In genomic region chr15:32190436-32190835, GRCm38 (mm10) we compare ENCODE assay signal across 25 mouse cellular contexts. TPM values are rescaled to one million over a fixed set of nuclear protein-coding genes. Genes with fewer than 3 reads are reported as not detected.
DNase-seq lines count a peak whose midpoint lies in the region; ATAC-seq and TF ChIP-seq lines count a peak whose summit lies in the region.
"Had no signal": no experiment of that assay in that cellular context is flagged by ENCODE, and none has a peak within 500 bp of the region (broad histone marks: within the 10 kb centered on the region; RNA-seq: fewer than 3 reads in every experiment).

No protein-coding gene starts in this region.

- no peaks in the 10 kb centered on the region for H3K36me3 ChIP-seq in kidney, adult 2 months (ENCODE audit: control insufficient read depth, insufficient read depth, low read length)
- H3K36me3 ChIP-seq in liver, embryonic 16.5 days (ENCODE audit: control insufficient read depth, insufficient read depth): no peaks in the 10 kb centered on the region
- no peaks in the 10 kb centered on the region for H3K36me3 ChIP-seq in liver, embryonic 12.5 days
- no peaks in the 10 kb centered on the region for H3K36me3 ChIP-seq in intestine, postnatal 0 days (ENCODE audit: control insufficient read depth, insufficient read depth)
- H3K36me3 ChIP-seq in stomach, embryonic 16.5 days (ENCODE audit: control insufficient read depth, insufficient read depth, low read length): no peaks in the 10 kb centered on the region
- H3K36me3 ChIP-seq: embryonic facial prominence, embryonic 10.5 days; heart, embryonic 13.5 days; hindbrain, embryonic 12.5 days had no signal

- TF ChIP-seq POLR2A in kidney, adult 2 months (IDR thresholded peaks at IDR 0.05; ENCODE audit: low read depth, low read length): no peak

- H3K27me3 ChIP-seq in kidney, adult 2 months (replicated peaks; ENCODE audit: control insufficient read depth, insufficient read depth, low read length): no peaks in the 10 kb centered on the region
- no peaks in the 10 kb centered on the region for H3K27me3 ChIP-seq in liver, embryonic 16.5 days (ENCODE audit: control insufficient read depth, insufficient read depth, low read depth, low read length)
- no peaks in the 10 kb centered on the region for H3K27me3 ChIP-seq in liver, embryonic 12.5 days (replicated peaks)
- no peaks in the 10 kb centered on the region for H3K27me3 ChIP-seq in intestine, postnatal 0 days (replicated peaks; ENCODE audit: control insufficient read depth, insufficient read depth, low read length)
- H3K27me3 ChIP-seq in stomach, embryonic 16.5 days (ENCODE audit: control insufficient read depth, insufficient read depth, low read length): no peaks in the 10 kb centered on the region
- H3K27me3 ChIP-seq: CH12.LX; heart, embryonic 13.5 days; hindbrain, embryonic 12.5 days; Patski had no signal

- no peak overlapping the region for H3K4me3 ChIP-seq in kidney, adult 2 months (ENCODE audit: insufficient read depth, low read depth, low read length)
- H3K4me3 ChIP-seq in liver, embryonic 16.5 days (ENCODE audit: low read depth, low read length): no peak overlapping the region
- no peak overlapping the region for H3K4me3 ChIP-seq in liver, embryonic 12.5 days
- no peak overlapping the region for H3K4me3 ChIP-seq in intestine, postnatal 0 days (ENCODE audit: low read depth, low read length)
- no peak overlapping the region for H3K4me3 ChIP-seq in stomach, embryonic 16.5 days (replicated peaks; ENCODE audit: low read length)
- H3K4me3 ChIP-seq: embryonic facial prominence, embryonic 10.5 days; heart, embryonic 13.5 days; hindbrain, embryonic 12.5 days had no signal

- WGBS in kidney, adult 2 months: 75% methylated on average over 6 of the region's 6 CpGs
- 51% methylated on average over 6 of the region's 6 CpGs for WGBS in liver, embryonic 16.5 days (ENCODE audit: insufficient replicate concordance)
- 60% methylated on average over 6 of the region's 6 CpGs for WGBS in liver, embryonic 12.5 days (ENCODE audit: insufficient replicate concordance)
- WGBS in intestine, postnatal 0 days: 51% methylated on average over 6 of the region's 6 CpGs
- 64% methylated on average over 6 of the region's 6 CpGs for WGBS in stomach, embryonic 16.5 days

- H3K4me1 ChIP-seq in kidney, adult 2 months (ENCODE audit: control insufficient read depth, insufficient read depth, low read length): peaks cover 17% of the 10 kb centered on the region; the same call in 1 of the 2 replicates
- H3K4me1 ChIP-seq in liver, embryonic 16.5 days (ENCODE audit: control insufficient read depth, low read depth, low read length): no peaks in the 10 kb centered on the region
- no peaks in the 10 kb centered on the region; the same call in 1 of the 2 replicates for H3K4me1 ChIP-seq in liver, embryonic 12.5 days
- peaks cover 4% of the 10 kb centered on the region for H3K4me1 ChIP-seq in intestine, postnatal 0 days (replicated peaks; ENCODE audit: control insufficient read depth, insufficient read depth, low read length)
- no peaks in the 10 kb centered on the region for H3K4me1 ChIP-seq in stomach, embryonic 16.5 days (ENCODE audit: control insufficient read depth, insufficient read depth, low read length)
- H3K4me1 ChIP-seq: heart, embryonic 13.5 days; hindbrain, embryonic 12.5 days had no signal

- TF ChIP-seq CTCF in kidney, adult 2 months (conservative IDR thresholded peaks at IDR 0.05; ENCODE audit: insufficient read depth, insufficient read length, low read depth, low read length): no peak
- TF ChIP-seq CTCF in intestine, postnatal 0 days (IDR thresholded peaks at IDR 0.05; ENCODE audit: low read depth): no peak

- peak; percentile 72; the same call in 1 of the 2 replicates for ATAC-seq in liver, embryonic 16.5 days (ENCODE audit: low read depth)
- ATAC-seq in liver, embryonic 12.5 days: no peak
- ATAC-seq in intestine, postnatal 0 days: peak; percentile 54; the same call in 1 of the 2 replicates
- peak; percentile 47; the same call in 1 of the 2 replicates for ATAC-seq in stomach, embryonic 16.5 days (ENCODE audit: insufficient read depth, low FRiP score)
- ATAC-seq: activated CD4-positive, CD25-positive, alpha-beta regulatory T cell, adult 4 months; forebrain, embryonic 14.5 days; Patski had no signal

- H3K4me2 ChIP-seq in liver, embryonic 16.5 days (ENCODE audit: low read depth, low read length): no peak overlapping the region
- H3K4me2 ChIP-seq in liver, embryonic 12.5 days: no peak overlapping the region
- H3K4me2 ChIP-seq in intestine, postnatal 0 days (replicated peaks; ENCODE audit: low read depth): peak overlapping the region; percentile 24; the same call in 1 of the 2 replicates
- no peak overlapping the region for H3K4me2 ChIP-seq in stomach, embryonic 16.5 days (ENCODE audit: low read depth, low read length)
- H3K4me2 ChIP-seq: heart, embryonic 13.5 days; hindbrain, embryonic 12.5 days had no signal

- H3K9ac ChIP-seq in liver, embryonic 16.5 days (ENCODE audit: low read depth, low read length): no peak overlapping the region
- H3K9ac ChIP-seq in liver, embryonic 12.5 days: no peak overlapping the region
- no peak overlapping the region for H3K9ac ChIP-seq in intestine, postnatal 0 days (ENCODE audit: low read depth, low read length)
- no peak overlapping the region for H3K9ac ChIP-seq in stomach, embryonic 16.5 days (ENCODE audit: low read length)
- H3K9ac ChIP-seq: heart, embryonic 13.5 days; hindbrain, embryonic 12.5 days had no signal

- H3K27ac ChIP-seq in kidney, adult 2 months (ENCODE audit: insufficient read depth, low read depth, low read length): peak overlapping the region; percentile 55; the same call in 1 of the 2 replicates
- no peak overlapping the region for H3K27ac ChIP-seq in liver, embryonic 16.5 days (ENCODE audit: low read length)
- no peak overlapping the region for H3K27ac ChIP-seq in liver, embryonic 12.5 days
- H3K27ac ChIP-seq in intestine, postnatal 0 days (ENCODE audit: low read depth, low read length): no peak overlapping the region
- no peak overlapping the region for H3K27ac ChIP-seq in stomach, embryonic 16.5 days (ENCODE audit: low read length)
- H3K27ac ChIP-seq: embryonic facial prominence, embryonic 10.5 days; heart, embryonic 13.5 days; hindbrain, embryonic 12.5 days had no signal

- DNase-seq in kidney, adult 2 months: no peak
- DNase-seq in kidney, adult 18-20 months: no peak
- no peak for DNase-seq in gastrocnemius, adult 18-20 months (ENCODE audit: low spot score)
- no peak for DNase-seq in adrenal gland, postnatal 25 days
- DNase-seq: adrenal gland, postnatal 14 days; cerebellum, adult 18-20 months; cerebellum, adult 9-11 months; gastrocnemius, postnatal 36 days; heart, adult 11 months; heart, postnatal 36 days had no signal

- H3K9me3 ChIP-seq in liver, embryonic 16.5 days (replicated peaks; ENCODE audit: control insufficient read depth, low read length): no peaks in the 10 kb centered on the region
- no peaks in the 10 kb centered on the region for H3K9me3 ChIP-seq in liver, embryonic 12.5 days (replicated peaks)
- no peaks in the 10 kb centered on the region for H3K9me3 ChIP-seq in intestine, postnatal 0 days (ENCODE audit: control insufficient read depth)
- H3K9me3 ChIP-seq in stomach, embryonic 16.5 days (replicated peaks; ENCODE audit: control insufficient read depth, low read length): no peaks in the 10 kb centered on the region
- H3K9me3 ChIP-seq: embryonic facial prominence, embryonic 10.5 days; heart, embryonic 13.5 days; hindbrain, embryonic 12.5 days had no signal

RNA-seq across cellular contexts. Expression of gene Tas2r119, which starts 13.3 kb away (rescaled TPM):
- polyA plus RNA-seq in kidney, adult 2 months (2012; rRNA removed): not detected in 2 replicates
- polyA plus RNA-seq in liver, embryonic 16.5 days (2015; fragmentation: Nextera tagmentation; extraction: Ambion mirVana): not detected in 2 replicates
- not detected in 2 replicates for polyA plus RNA-seq in liver, embryonic 12.5 days (2016; fragmentation: Nextera tagmentation; extraction: Ambion mirVana)
- not detected in 2 replicates for polyA plus RNA-seq in intestine, postnatal 0 days (2015; fragmentation: Nextera tagmentation; extraction: Ambion mirVana)
- polyA plus RNA-seq in stomach, embryonic 16.5 days (2015; fragmentation: Nextera tagmentation; extraction: Ambion mirVana): not detected in 2 replicates
- total RNA-seq in gastrocnemius, adult 18-20 months (2021): not detected
- total RNA-seq in adrenal gland, postnatal 25 days (2021): not detected in 2 replicates
- total RNA-seq: adrenal gland, adult 18-20 months; adrenal gland, postnatal 14 days; CH12.LX; gastrocnemius, adult 8-10 months; gastrocnemius, postnatal 36 days; heart, postnatal 36 days had no signal
- polyA plus RNA-seq: activated CD4-positive, CD25-positive, alpha-beta regulatory T cell, adult 4 months; embryonic facial prominence, embryonic 10.5 days; embryonic facial prominence, embryonic 14.5 days; forebrain, embryonic 14.5 days; heart, embryonic 13.5 days; heart, postnatal 0 days; hindbrain, embryonic 12.5 days; Patski had no signal

RNA-seq across cellular contexts. Expression of gene Sema5a, which starts 54.2 kb away (rescaled TPM):
- 11.6 and 12.9 TPM in 2 replicates for polyA plus RNA-seq in kidney, adult 2 months (2012; rRNA removed)
- 0.46 and 0.48 TPM in 2 replicates for polyA plus RNA-seq in liver, embryonic 16.5 days (2015; fragmentation: Nextera tagmentation; extraction: Ambion mirVana)
- 0.86 and 1.4 TPM in 2 replicates for polyA plus RNA-seq in liver, embryonic 12.5 days (2016; fragmentation: Nextera tagmentation; extraction: Ambion mirVana)
- 4.9 and 5.1 TPM in 2 replicates for polyA plus RNA-seq in intestine, postnatal 0 days (2015; fragmentation: Nextera tagmentation; extraction: Ambion mirVana)
- polyA plus RNA-seq in stomach, embryonic 16.5 days (2015; fragmentation: Nextera tagmentation; extraction: Ambion mirVana): 17.9 and 18.4 TPM in 2 replicates
- total RNA-seq in gastrocnemius, adult 18-20 months (2021): 1 to 10 TPM; 2.3 to 2.9 TPM
- 17.6 and 22.6 TPM in 2 replicates for total RNA-seq in adrenal gland, postnatal 25 days (2021)
- polyA plus RNA-seq: activated CD4-positive, CD25-positive, alpha-beta regulatory T cell, adult 4 months had no signal
